Mouse (Mus musculus): ENCODE results near the gene Rspry1. TPM values are rescaled to one million over a fixed set of nuclear protein-coding genes. Genes with fewer than 3 reads are reported as not detected.

The Rspry1 gene
- polyA plus RNA-seq (2015; fragmentation: Nextera tagmentation; extraction: Ambion mirVana): 54.0 and 54.1 TPM in 2 replicates

- peak within 1 kb of the TSS; percentile 98 for H3K4me2 ChIP-seq
- no peaks in the 10 kb centered on the region for H3K9me3 ChIP-seq
- WGBS: under 1% methylated on average over 55 of the region's 55 CpGs
- peak within 1 kb of the TSS; percentile 90 for H3K27ac ChIP-seq (replicated peaks)
- peaks cover 42% of the 10 kb centered on the region for H3K4me1 ChIP-seq (replicated peaks)
- ATAC-seq (ENCODE audit: low read depth): peak; percentile 100
- H3K9ac ChIP-seq: peak within 1 kb of the TSS; percentile 92
- peak within 1 kb of the TSS; percentile 68 for H3K4me3 ChIP-seq
- H3K27me3 ChIP-seq: no peaks in the 10 kb centered on the region
- H3K36me3 ChIP-seq: no peaks in the 10 kb centered on the region
Observed at GRCm38 (mm10) chr8:94601607-94602385, at the start of gene Rspry1, which contains the start of gene Fam192a. Rspry1 (plus strand) TSS chr8:94601937. Fam192a (minus strand) TSS chr8:94601997.

DNA sequence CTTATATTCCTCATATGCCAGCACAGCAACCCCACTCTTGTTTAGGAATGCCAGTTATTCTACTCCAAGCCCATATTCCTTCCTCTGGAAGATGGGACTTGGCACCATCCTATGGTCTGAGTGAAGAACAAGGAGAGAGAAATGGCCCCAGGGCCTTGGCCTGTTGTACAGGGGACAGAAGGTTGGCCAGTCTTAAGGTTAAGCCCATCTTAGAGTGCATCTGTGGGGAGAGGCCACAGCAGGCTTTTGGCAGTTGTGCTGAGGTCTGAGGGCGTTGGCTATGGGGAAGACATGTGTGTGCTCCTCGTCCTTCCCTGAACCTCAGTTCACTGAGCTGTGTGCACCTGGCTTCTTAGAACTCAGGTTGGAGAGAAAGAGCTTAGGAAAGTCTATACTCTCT is 49.0 kb upstream of the Rspry1 start:
- peaks cover 4% of the 10 kb centered on the region; the same call in 1 of the 2 replicates for H3K27me3 ChIP-seq
- ATAC-seq (ENCODE audit: low read depth): no peak
- WGBS: 80% methylated on average over 2 of the region's 2 CpGs
- no peaks in the 10 kb centered on the region for H3K36me3 ChIP-seq
- H3K27ac ChIP-seq (replicated peaks): 0 out of 2 replicates have a peak overlapping the region, but pooled peaks have one; percentile 76
- no peak overlapping the region for H3K4me2 ChIP-seq
- H3K9me3 ChIP-seq: no peaks in the 10 kb centered on the region
- H3K9ac ChIP-seq: no peak overlapping the region
- no peak overlapping the region for H3K4me3 ChIP-seq
- H3K4me1 ChIP-seq (replicated peaks): peaks cover 40% of the 10 kb centered on the region

- 82% methylated on average over 3 of the region's 3 CpGs for WGBS
Observed at GRCm38 (mm10) chr8:94557281-94557680, 44.5 kb upstream of the Rspry1 start.

DNA sequence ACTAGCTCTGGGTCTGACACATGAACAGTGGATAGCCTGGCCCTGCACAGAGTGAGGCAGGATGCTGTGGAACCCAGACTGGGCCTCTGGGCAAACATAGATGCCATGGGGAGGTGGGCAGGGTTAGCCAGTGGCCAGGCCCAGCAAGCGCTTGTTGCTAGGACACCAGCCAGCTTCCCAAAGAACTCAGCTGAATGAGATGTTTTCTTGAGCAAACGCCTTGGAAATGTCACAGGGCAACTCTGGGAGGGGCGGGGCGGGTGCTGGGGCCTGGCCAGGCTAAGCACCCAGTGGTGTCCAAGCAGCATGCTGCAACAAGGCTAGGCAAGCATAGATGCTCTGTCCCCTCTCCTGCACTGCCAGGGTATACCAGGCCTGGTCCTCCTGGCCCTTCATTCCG is 40.5 kb upstream of the Rspry1 start:
- Histone ChIP-seq H3K9ac (no peak overlapping the region), H3K27me3 (peaks cover 3% of the 10 kb centered on the region; the same call in 1 of the 2 replicates), H3K4me1 (replicated peaks) (peaks cover 33% of the 10 kb centered on the region), H3K4me2 (no peak overlapping the region), H3K27ac (replicated peaks) (peak overlapping the region; percentile 38; the same call in 1 of the 2 replicates), H3K4me3 (no peak overlapping the region), H3K36me3 (no peaks in the 10 kb centered on the region), H3K9me3 (no peaks in the 10 kb centered on the region)
- WGBS: 15% methylated on average over 5 of the region's 5 CpGs
- peak; percentile 88 for ATAC-seq (ENCODE audit: low read depth)

More at GRCm38 (mm10) chr8:94557281-94557680, 44.5 kb upstream of the Rspry1 start:
- no peak overlapping the region for H3K4me2 ChIP-seq
- ATAC-seq (ENCODE audit: low read depth): no peak
- H3K9me3 ChIP-seq: no peaks in the 10 kb centered on the region
- H3K36me3 ChIP-seq: no peaks in the 10 kb centered on the region
- no peak overlapping the region for H3K27ac ChIP-seq (replicated peaks)
- no peak overlapping the region for H3K9ac ChIP-seq
- H3K27me3 ChIP-seq: peaks cover 4% of the 10 kb centered on the region; the same call in 1 of the 2 replicates
- no peak overlapping the region for H3K4me3 ChIP-seq
- H3K4me1 ChIP-seq (replicated peaks): peaks cover 27% of the 10 kb centered on the region

- ATAC-seq (ENCODE audit: low read depth): no peak
- H3K27ac ChIP-seq (replicated peaks): no peak overlapping the region
- H3K9ac ChIP-seq: no peak overlapping the region
Observed at GRCm38 (mm10) chr8:94564421-94564820, 37.3 kb upstream of the Rspry1 start.

DNA sequence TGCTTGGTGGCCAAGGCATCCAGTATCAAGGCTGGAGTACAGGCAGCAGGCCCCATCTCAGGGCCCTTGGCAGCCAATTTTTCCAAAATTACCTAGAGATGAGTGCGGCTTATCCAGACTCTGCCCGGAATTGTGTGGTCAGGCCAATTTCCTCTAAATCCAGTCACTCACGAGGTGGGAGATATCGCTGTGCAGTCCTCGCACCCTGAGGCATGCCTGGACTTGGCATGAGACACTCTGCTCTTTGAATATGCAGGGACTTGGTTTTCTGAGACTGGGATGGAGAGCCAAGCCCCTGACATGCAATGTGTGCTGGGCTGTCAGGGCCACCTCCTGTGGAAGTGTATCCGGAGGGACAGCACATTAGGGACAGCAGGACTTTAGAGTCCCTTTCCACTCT is 35.7 kb upstream of the Rspry1 start:
- ATAC-seq (ENCODE audit: low read depth): no peak
- Histone ChIP-seq H3K4me1 (replicated peaks) (peaks cover 49% of the 10 kb centered on the region), H3K27me3 (0 out of 2 replicates have a peak, but pooled peaks cover 3% of the 10 kb centered on the region), H3K36me3 (no peaks in the 10 kb centered on the region), H3K4me3 (no peak overlapping the region), H3K9ac (peak overlapping the region; percentile 50; the same call in 1 of the 2 replicates), H3K9me3 (no peaks in the 10 kb centered on the region), H3K4me2 (no peak overlapping the region), H3K27ac (replicated peaks) (peak overlapping the region; percentile 87; the same call in 1 of the 2 replicates)
- 70% methylated on average over 6 of the region's 6 CpGs for WGBS

More at GRCm38 (mm10) chr8:94564421-94564820, 37.3 kb upstream of the Rspry1 start:
- Histone ChIP-seq H3K27me3 (0 out of 2 replicates have a peak, but pooled peaks cover 3% of the 10 kb centered on the region), H3K36me3 (no peaks in the 10 kb centered on the region), H3K4me3 (no peak overlapping the region), H3K4me2 (no peak overlapping the region), H3K4me1 (replicated peaks) (peaks cover 54% of the 10 kb centered on the region), H3K9me3 (no peaks in the 10 kb centered on the region)

GRCm38 (mm10) chr8:94566446-94567158 is 35.1 kb upstream of the Rspry1 start:
- peak overlapping the region; percentile 50; the same call in 1 of the 2 replicates for H3K9ac ChIP-seq
- H3K4me1 ChIP-seq (replicated peaks): peaks cover 43% of the 10 kb centered on the region
- H3K4me3 ChIP-seq: no peak overlapping the region
- 0 out of 2 replicates have a peak, but pooled peaks cover under 1% of the 10 kb centered on the region for H3K36me3 ChIP-seq
- 0 out of 2 replicates have a peak, but pooled peaks cover 3% of the 10 kb centered on the region for H3K27me3 ChIP-seq
- H3K27ac ChIP-seq (replicated peaks): peak overlapping the region; percentile 87
- WGBS: 37% methylated on average over 15 of the region's 15 CpGs
- H3K9me3 ChIP-seq: no peaks in the 10 kb centered on the region
- peak; percentile 25 for ATAC-seq (ENCODE audit: low read depth)
- H3K4me2 ChIP-seq: peak overlapping the region; percentile 33

GRCm38 (mm10) chr8:94567159-94567849 is 34.4 kb upstream of the Rspry1 start:
- peak overlapping the region; percentile 87 for H3K27ac ChIP-seq (replicated peaks)
- peak; percentile 95 for ATAC-seq (ENCODE audit: low read depth)
- H3K27me3 ChIP-seq: 0 out of 2 replicates have a peak, but pooled peaks cover 3% of the 10 kb centered on the region
- peaks cover 38% of the 10 kb centered on the region for H3K4me1 ChIP-seq (replicated peaks)
- no peaks in the 10 kb centered on the region for H3K9me3 ChIP-seq
- H3K36me3 ChIP-seq: peaks cover 7% of the 10 kb centered on the region; the same call in 1 of the 2 replicates
- peak overlapping the region; percentile 50; the same call in 1 of the 2 replicates for H3K9ac ChIP-seq
- 52% methylated on average over 8 of the region's 8 CpGs for WGBS
- peak overlapping the region; percentile 33 for H3K4me2 ChIP-seq
- H3K4me3 ChIP-seq: no peak overlapping the region

GRCm38 (mm10) chr8:94568098-94568497 is 33.6 kb upstream of the Rspry1 start:
- WGBS: 95% methylated on average over 8 of the region's 8 CpGs

DNA sequence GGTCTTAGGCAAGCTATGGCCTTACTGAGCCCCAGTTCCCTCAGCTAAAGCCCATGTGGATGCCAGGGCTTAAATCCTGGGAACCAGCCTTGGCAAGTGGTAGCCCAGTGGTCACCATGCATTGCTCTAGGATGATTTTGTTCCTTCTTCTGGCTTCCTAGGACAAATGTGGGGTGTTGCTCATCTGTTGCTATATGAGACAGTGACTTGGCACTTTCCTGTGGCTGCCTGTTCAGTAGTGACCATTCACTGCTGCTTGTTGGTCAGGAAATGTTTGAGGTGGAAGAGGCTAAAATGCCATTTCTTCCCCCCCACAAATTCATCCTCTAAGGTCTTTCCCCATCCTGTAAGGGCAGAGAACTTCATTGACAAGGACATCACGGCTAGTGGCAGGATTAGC is 32.3 kb upstream of the Rspry1 start:
- WGBS: 79% methylated on average over 1 of the region's 1 CpGs

More at GRCm38 (mm10) chr8:94568098-94568497, 33.6 kb upstream of the Rspry1 start:
- Histone ChIP-seq H3K27ac (replicated peaks) (peak overlapping the region; percentile 87; the same call in 1 of the 2 replicates), H3K27me3 (0 out of 2 replicates have a peak, but pooled peaks cover 3% of the 10 kb centered on the region), H3K9ac (no peak overlapping the region), H3K36me3 (peaks cover 12% of the 10 kb centered on the region), H3K4me3 (no peak overlapping the region), H3K4me2 (no peak overlapping the region), H3K9me3 (no peaks in the 10 kb centered on the region), H3K4me1 (replicated peaks) (peaks cover 36% of the 10 kb centered on the region)
- no peak for ATAC-seq (ENCODE audit: low read depth)

DNA sequence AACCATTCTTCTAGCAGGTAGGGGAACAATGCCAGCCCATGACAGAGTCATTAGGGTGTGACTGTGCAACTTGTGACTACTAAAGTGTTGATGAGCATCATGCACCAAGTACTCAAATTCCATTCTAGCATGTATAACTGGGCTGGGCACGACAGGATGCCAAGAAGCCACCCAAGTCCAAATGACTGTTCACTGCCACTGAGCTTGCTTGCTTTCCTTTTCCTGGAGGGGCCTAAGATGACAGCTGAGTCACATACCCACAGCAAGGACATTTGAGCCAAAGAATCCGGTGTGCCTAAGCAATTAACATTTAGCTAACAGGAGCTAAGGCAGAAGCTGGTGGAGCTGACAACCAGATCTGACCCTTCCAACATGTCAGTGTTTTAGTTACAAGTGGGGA is 29.8 kb upstream of the Rspry1 start:
- WGBS: 76% methylated on average over 2 of the region's 2 CpGs
- Histone ChIP-seq H3K9me3 (no peaks in the 10 kb centered on the region), H3K4me2 (no peak overlapping the region), H3K27me3 (no peaks in the 10 kb centered on the region), H3K36me3 (peaks cover 50% of the 10 kb centered on the region), H3K27ac (replicated peaks) (no peak overlapping the region), H3K4me1 (replicated peaks) (peaks cover 19% of the 10 kb centered on the region), H3K9ac (no peak overlapping the region), H3K4me3 (no peak overlapping the region)
- no peak for ATAC-seq (ENCODE audit: low read depth)

More for the DNA sequence above, 32.3 kb upstream of the Rspry1 start:
- Histone ChIP-seq H3K9me3 (no peaks in the 10 kb centered on the region), H3K9ac (no peak overlapping the region), H3K4me1 (replicated peaks) (peaks cover 36% of the 10 kb centered on the region), H3K4me3 (no peak overlapping the region), H3K27me3 (0 out of 2 replicates have a peak, but pooled peaks cover 3% of the 10 kb centered on the region), H3K4me2 (no peak overlapping the region), H3K27ac (replicated peaks) (no peak overlapping the region), H3K36me3 (peaks cover 25% of the 10 kb centered on the region)
- no peak for ATAC-seq (ENCODE audit: low read depth)

Data from neural tube, embryonic 13.5 days (tissue).